Mouse (Mus musculus): Measurements from ENCODE around the gene Sept5. TPM values are rescaled to one million over a fixed set of nuclear protein-coding genes. Genes with fewer than 3 reads are reported as not detected.

Sept5 gene
- polyA plus RNA-seq, 1 experiment from 2014 or later: 68.4 TPM

DNA sequence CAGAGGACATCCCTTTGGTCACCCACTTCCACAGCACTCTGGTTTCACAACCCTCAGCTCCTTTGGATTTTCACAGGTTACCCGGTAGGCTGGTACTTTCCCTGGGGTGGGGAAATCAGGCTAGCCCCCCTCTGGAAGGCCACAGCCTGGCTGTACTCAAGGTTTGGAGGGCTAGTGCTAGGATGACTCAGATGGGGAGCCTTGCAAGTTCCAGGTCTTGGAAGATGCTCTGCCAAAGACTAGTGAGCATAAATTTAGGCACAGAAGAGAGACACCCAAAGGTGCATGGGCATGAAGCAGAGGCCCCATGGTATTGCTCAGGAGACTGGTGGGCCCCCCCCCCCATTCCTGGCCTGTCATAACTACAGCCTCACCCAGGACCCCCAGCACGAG is 810 bp downstream of the Sept5 start:
- 35% methylated on average over 2 of the region's 2 CpGs for WGBS
- no peak; the same call in 1 of the 2 replicates for ATAC-seq (ENCODE audit: low FRiP score)
- H3K36me3 ChIP-seq (replicated peaks): peaks cover 16% of the 10 kb centered on the region
- H3K4me3 ChIP-seq (replicated peaks): peak overlapping the region; percentile 86
- H3K4me1 ChIP-seq: peaks cover 44% of the 10 kb centered on the region
- H3K4me2 ChIP-seq: peak overlapping the region; percentile 86
- peak overlapping the region; percentile 83 for H3K9ac ChIP-seq
- H3K9me3 ChIP-seq: no peaks in the 10 kb centered on the region
- H3K27ac ChIP-seq: 0 out of 2 replicates have a peak overlapping the region, but pooled peaks have one; percentile 73
- peaks cover 46% of the 10 kb centered on the region for H3K27me3 ChIP-seq

DNA sequence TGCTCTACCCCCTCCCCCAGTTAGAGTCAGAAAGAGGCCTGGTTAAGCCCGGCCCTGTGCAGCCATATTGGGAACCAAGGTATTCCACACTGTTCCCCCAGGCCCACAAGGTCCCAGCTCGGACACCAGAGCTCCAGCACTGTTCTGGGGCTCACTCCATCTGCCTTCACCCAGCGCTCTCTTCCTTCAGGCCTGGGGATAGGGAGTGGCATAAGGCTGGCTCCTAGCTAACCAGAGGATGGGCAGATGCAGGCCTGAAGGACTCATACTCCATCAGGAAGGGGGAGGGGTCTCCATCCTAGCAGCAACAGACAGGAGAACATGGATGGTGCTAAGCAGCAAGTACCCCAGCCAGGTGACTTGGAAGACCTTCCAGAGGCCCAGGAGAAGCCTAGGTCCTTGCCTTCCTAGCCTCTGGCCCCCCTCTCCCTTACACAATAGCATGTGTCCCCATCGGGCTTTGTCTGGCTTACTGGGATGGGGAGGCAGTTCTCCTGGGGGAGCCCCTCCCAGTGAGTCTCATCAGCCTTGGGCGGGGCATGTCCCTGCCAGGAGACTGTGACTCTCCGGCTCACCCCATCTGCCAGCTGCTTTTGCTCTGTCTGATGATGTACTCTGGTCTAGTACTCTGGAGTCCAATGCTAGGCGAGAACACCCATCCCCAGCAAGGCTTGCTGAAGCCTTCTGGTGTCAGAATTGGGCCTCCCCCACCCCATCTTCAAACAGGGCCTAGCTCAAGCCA is 1.4 kb downstream of the Sept5 start:
- Histone ChIP-seq H3K36me3 (replicated peaks) (peaks cover 22% of the 10 kb centered on the region), H3K27me3 (peaks cover 51% of the 10 kb centered on the region), H3K4me1 (peaks cover 44% of the 10 kb centered on the region), H3K4me2 (peak overlapping the region; percentile 86), H3K9ac (peak overlapping the region; percentile 83), H3K9me3 (no peaks in the 10 kb centered on the region), H3K27ac (0 out of 2 replicates have a peak overlapping the region, but pooled peaks have one; percentile 25), H3K4me3 (replicated peaks) (peak overlapping the region; percentile 86)
- 63% methylated on average over 7 of the region's 7 CpGs for WGBS
- ATAC-seq (ENCODE audit: low FRiP score): no peak

DNA sequence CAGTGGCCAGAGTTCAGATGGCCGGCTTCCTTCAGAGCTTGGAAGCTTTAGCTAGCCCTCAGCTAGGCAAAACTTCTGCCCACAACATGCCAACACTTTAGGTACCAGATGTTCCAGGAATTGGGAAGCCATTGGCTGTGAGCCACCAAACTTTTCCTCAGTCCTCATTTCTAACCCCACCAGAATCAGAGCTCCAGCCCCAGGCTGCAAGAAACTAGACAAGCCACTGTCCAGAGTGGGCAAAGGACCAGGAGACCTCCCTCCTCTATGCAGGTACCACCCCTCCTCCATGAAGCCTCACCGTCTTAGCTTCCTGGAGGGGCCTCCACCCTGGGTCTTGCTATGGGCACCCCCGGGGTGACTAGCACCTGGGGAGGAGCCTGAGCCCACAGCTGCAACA is 2.6 kb downstream of the Sept5 start:
- ATAC-seq (ENCODE audit: low FRiP score): no peak
- WGBS: 48% methylated on average over 3 of the region's 3 CpGs
- Histone ChIP-seq H3K27ac (no peak overlapping the region), H3K4me2 (peak overlapping the region; percentile 86), H3K4me1 (peaks cover 44% of the 10 kb centered on the region), H3K4me3 (replicated peaks) (peak overlapping the region; percentile 54; the same call in 1 of the 2 replicates), H3K9ac (0 out of 2 replicates have a peak overlapping the region, but pooled peaks have one; percentile 83), H3K9me3 (no peaks in the 10 kb centered on the region), H3K27me3 (peaks cover 61% of the 10 kb centered on the region), H3K36me3 (replicated peaks) (peaks cover 34% of the 10 kb centered on the region)

DNA sequence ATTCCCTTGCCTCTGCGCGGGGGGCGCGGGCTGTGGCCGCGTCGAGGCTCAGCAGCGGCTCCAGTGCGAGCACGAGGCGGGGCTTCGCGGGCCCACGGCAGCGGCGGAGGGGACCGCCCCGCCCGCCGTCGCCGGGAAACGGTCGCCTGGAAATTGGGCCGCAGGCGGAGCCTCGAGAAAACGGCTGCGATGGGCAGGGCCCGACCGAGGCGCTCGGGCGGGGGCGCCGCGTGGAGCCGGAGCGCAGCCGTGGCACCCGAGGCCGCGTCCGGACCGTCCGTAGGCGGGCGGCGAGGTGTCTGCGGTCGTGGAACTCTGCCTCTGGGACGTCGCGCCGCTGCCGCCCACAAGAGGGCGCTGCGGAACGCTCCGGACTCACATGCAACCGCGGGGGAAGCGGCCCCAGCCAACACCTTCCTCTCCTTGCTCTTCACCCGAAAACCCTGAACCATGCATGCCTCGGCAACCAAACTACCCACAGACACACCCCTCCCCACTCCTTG is 3.3 kb downstream of the Sept5 start, which contains the start of gene Gm49601:
Gene Gm49601 (minus strand): TSS at position 52 of the 503 bp plus-strand sequence.
- ATAC-seq (ENCODE audit: low FRiP score): peak; percentile 51
- Histone ChIP-seq H3K9ac (peak within 1 kb of the TSS; percentile 63), H3K4me3 (replicated peaks) (peak within 1 kb of the TSS; percentile 54), H3K27ac (no peak within 1 kb of the TSS), H3K4me1 (peaks cover 49% of the 10 kb centered on the region), H3K27me3 (peaks cover 68% of the 10 kb centered on the region), H3K4me2 (peak within 1 kb of the TSS; percentile 86), H3K9me3 (no peaks in the 10 kb centered on the region), H3K36me3 (replicated peaks) (peaks cover 36% of the 10 kb centered on the region)
- whole genome bisulfite sequencing: under 1% methylated on average over 62 of the region's 65 CpGs

DNA sequence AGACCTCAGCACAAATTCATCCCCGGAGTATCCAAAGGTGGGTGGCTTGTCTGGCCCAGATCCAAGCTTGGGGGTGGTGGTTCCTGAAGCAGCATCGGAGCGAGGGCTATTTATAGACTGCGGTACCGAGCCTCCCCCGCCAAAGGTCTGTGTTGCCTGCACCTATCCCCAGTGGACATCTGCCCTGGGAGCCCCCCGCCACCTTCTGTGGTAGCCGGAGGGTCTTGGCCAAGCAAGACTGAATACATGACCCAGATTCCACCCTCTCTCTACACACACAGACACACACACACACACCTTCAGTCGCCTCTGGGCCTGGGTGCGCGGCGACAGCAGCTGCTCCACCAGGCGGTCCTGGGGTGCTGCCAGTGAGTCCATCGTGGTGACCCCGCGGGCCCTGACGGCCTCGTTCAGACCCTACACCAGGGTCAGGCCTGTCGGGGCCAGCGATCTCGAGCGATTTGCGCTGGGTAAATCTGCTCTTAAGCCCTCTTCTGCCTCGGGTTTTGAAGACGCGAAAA is 3.9 kb downstream of the Sept5 start:
- Histone ChIP-seq H3K4me2 (peak overlapping the region; percentile 86), H3K4me1 (peaks cover 54% of the 10 kb centered on the region), H3K36me3 (replicated peaks) (peaks cover 36% of the 10 kb centered on the region), H3K4me3 (replicated peaks) (peak overlapping the region; percentile 54), H3K27me3 (peaks cover 74% of the 10 kb centered on the region), H3K9me3 (no peaks in the 10 kb centered on the region), H3K9ac (peak overlapping the region; percentile 63), H3K27ac (no peak overlapping the region)
- 12% methylated on average over 26 of the region's 26 CpGs for WGBS
- ATAC-seq (ENCODE audit: low FRiP score): no peak; the same call in 1 of the 2 replicates

DNA sequence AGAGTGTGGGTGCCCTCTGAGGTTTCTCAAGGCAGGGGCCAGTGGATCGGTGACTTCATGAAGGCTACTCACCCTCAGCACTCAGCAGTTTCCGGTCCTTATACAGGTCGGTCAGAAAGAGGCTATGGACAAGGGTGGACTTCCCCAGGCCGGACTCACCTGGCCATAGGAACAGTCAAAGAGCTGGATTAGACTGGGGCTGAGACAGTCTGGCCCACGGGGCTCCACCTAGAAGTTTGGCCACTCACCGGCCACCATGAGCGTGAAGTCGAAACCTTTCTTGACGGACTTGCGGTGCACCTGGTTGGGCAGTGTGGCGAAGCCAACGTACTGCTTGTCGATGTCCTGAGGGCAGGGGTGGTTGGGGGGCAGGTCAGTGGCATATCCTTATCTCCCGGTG is 4.7 kb downstream of the Sept5 start:
- H3K27ac ChIP-seq: no peak overlapping the region
- ATAC-seq (ENCODE audit: low FRiP score): no peak
- H3K27me3 ChIP-seq: peaks cover 81% of the 10 kb centered on the region
- no peaks in the 10 kb centered on the region for H3K9me3 ChIP-seq
- H3K4me2 ChIP-seq: no peak overlapping the region
- WGBS: 36% methylated on average over 14 of the region's 14 CpGs
- H3K36me3 ChIP-seq (replicated peaks): peaks cover 37% of the 10 kb centered on the region
- peak overlapping the region; percentile 10; the same call in 1 of the 2 replicates for H3K4me3 ChIP-seq (replicated peaks)
- no peak overlapping the region for H3K9ac ChIP-seq
- peaks cover 58% of the 10 kb centered on the region for H3K4me1 ChIP-seq

DNA sequence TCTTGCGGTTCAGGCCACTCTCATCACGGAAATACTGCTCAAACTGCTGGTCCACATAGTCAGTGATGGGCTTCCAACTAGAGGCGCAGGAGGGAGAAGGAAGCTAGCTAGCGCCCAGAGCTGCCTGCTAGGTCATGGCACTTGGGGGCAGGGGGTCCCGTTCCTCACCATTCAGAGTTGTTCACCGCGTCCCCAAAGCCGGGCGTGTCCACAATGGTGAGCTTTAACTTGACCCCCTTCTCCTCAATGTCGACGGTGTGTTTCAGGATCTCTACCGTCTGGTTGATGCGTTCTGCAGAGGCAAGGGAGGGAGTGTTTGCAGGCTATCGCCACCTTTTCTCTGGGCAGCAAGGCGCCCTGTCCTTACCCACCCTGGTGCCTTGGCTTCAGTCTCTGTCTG is 5.1 kb downstream of the Sept5 start:
- Histone ChIP-seq H3K27ac (no peak overlapping the region), H3K9ac (no peak overlapping the region), H3K4me3 (replicated peaks) (no peak overlapping the region), H3K27me3 (peaks cover 86% of the 10 kb centered on the region), H3K36me3 (replicated peaks) (peaks cover 40% of the 10 kb centered on the region), H3K4me1 (peaks cover 57% of the 10 kb centered on the region), H3K4me2 (no peak overlapping the region), H3K9me3 (no peaks in the 10 kb centered on the region)
- no peak for ATAC-seq (ENCODE audit: low FRiP score)
- 18% methylated on average over 15 of the region's 15 CpGs for WGBS

DNA sequence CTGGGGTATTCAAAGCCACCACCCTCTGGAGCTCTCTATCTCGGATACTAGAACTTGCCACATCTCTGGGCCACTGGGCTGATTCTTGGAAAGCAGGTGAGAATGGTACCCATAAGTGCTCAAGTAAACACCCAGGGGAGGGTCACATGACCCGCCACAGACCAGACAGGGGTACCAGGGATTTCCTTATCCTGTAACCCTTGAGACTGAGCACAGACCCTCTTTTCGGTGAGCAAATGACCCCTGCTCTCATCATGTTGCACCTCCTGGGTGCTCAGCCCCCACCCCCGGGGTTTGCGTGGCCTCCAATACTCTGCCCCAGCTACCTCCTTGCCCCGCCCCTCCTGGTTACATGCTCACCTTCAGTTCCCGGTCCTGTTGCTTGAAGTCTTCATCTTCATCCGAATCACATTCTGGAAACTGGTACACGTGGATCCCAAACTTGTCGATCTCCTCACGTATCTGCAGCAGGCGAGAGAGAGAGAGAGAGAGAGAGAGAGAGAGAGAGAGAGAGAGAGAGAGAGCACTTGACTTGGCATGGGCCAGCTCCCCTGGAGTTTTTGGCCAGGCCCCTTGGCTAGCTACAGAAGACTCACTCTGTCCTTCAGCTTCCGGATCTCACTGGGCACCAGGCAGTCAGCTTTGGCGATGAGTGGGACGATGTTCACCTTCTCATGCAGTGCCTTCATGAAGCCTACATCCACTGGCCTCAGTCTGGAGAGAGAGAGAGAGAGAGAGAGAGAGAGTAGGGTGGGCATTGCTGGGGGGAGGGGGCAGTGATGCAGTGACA is 5.8 kb downstream of the Sept5 start:
- 30% methylated on average over 15 of the region's 15 CpGs for WGBS
- Histone ChIP-seq H3K9me3 (no peaks in the 10 kb centered on the region), H3K9ac (no peak overlapping the region), H3K27ac (no peak overlapping the region), H3K4me2 (no peak overlapping the region), H3K4me3 (replicated peaks) (no peak overlapping the region), H3K27me3 (peaks cover 93% of the 10 kb centered on the region), H3K36me3 (replicated peaks) (peaks cover 40% of the 10 kb centered on the region), H3K4me1 (peaks cover 53% of the 10 kb centered on the region)
- no peak for ATAC-seq (ENCODE audit: low FRiP score)

DNA sequence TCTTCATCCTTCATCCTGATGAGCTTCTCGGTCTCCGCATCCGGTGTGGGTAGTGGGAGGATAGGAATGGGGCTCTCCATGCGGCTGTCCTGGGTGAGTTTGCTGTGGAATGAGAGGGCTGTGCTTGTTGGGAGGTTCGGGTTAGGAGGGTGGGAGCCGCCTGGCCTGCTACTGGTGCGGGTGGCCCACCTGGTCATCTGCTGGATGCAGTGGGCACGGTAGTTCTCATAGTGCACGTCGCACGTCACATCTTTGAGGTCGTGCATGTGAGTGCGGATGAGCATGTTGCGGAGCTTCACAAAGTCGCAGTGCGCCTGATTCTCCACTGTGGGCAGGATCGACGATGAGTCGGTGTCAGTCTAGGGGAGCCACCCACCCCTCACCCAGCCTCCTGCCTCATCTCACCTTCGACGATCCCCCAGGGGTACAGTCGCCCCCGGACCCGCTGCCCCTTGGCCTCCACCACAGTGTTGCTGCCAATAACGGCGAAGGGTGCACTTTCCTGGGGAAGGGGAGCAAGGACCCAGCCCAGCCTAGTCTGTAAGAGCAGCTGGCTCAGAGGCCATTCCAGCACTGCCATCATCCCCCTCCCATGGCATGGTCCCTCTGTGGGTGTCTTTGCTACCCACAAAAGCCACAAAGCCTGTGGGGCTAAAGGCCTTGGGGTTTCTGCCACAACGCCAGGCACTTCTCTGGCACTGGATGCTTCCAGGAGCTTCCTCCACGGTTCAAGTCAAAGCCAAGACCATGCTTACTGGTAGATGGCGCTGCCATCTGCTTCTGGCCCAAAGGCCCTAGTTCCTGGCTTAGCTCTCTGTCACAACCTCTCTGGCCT is 6.6 kb downstream of the Sept5 start:
- Histone ChIP-seq H3K9ac (no peak overlapping the region), H3K36me3 (replicated peaks) (peaks cover 40% of the 10 kb centered on the region), H3K27me3 (peaks cover 99% of the 10 kb centered on the region), H3K27ac (no peak overlapping the region), H3K9me3 (no peaks in the 10 kb centered on the region), H3K4me2 (no peak overlapping the region), H3K4me1 (peaks cover 45% of the 10 kb centered on the region), H3K4me3 (replicated peaks) (no peak overlapping the region)
- 26% methylated on average over 29 of the region's 29 CpGs for WGBS
- ATAC-seq (ENCODE audit: low FRiP score): no peak

DNA sequence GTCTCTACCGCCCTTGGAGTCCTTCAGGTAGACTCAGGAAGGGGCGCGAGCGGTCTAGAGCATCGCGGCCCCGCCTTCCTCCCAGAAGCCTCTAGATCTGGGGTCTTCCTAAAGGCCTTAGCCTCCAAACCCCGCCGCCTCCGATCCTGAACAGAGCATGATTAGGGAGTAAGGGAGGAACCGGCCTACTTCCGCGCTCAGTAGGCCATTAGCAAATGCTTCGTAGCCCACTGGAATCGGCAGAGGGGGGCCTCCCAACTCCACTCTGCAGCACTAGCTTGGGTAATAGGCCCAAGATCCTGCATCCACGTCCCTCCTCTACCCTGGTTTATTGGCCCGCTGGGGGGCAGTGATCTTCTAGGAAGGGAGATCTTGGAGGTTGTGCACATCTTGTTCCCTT is 7.7 kb downstream of the Sept5 start, which contains the start of gene Gp1bb:
Gene Gp1bb (minus strand): TSS at position 385 of the 400 bp plus-strand sequence.
- no peak within 1 kb of the TSS for H3K27ac ChIP-seq
- no peak for ATAC-seq (ENCODE audit: low FRiP score)
- H3K4me1 ChIP-seq: peaks cover 39% of the 10 kb centered on the region
- peaks cover 40% of the 10 kb centered on the region for H3K36me3 ChIP-seq (replicated peaks)
- H3K9ac ChIP-seq: 0 out of 2 replicates have a peak within 1 kb of the TSS, but pooled peaks have one; percentile 40
- WGBS: 10% methylated on average over 17 of the region's 17 CpGs
- peak within 1 kb of the TSS; percentile 47 for H3K4me3 ChIP-seq (replicated peaks)
- no peaks in the 10 kb centered on the region for H3K9me3 ChIP-seq
- peaks cover 96% of the 10 kb centered on the region for H3K27me3 ChIP-seq
- peak within 1 kb of the TSS; percentile 81 for H3K4me2 ChIP-seq

DNA sequence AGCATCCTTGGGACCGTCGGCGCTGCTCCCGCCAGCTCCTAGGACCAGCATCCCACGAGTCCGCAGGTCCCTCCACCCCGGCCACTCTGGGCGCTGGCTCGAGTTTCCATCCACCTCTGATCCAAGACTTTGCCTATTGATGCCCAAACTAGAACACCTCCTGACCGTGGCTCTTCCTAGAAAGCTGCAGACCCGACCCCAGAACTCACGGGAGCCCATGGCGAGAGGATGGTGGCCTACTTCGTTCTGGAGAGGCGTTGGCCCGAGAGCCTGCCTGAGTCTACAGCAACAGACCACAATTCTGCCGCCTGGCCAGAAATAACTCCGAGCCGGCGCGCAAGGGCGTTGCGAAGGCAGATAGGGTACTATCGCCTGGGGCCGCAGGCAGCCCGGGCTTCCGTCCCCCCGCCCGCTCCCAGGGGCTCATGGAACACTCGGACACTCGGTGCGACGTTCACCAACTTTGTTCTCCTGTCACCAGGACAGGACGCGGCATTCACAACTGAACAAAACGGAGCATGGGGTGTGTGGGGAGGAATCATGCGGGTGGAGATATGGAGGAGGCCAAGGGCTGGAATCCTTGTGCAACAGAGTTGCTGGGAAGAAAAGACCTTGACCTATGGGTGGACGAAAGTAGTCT is 8.3 kb downstream of the Sept5 start:
- H3K36me3 ChIP-seq (replicated peaks): peaks cover 40% of the 10 kb centered on the region
- H3K9ac ChIP-seq: 0 out of 2 replicates have a peak overlapping the region, but pooled peaks have one; percentile 40
- no peak for ATAC-seq (ENCODE audit: low FRiP score)
- peak overlapping the region; percentile 81 for H3K4me2 ChIP-seq
- WGBS: 2% methylated on average over 38 of the region's 38 CpGs
- peak overlapping the region; percentile 47 for H3K4me3 ChIP-seq (replicated peaks)
- H3K27me3 ChIP-seq: peaks cover 96% of the 10 kb centered on the region
- H3K4me1 ChIP-seq: peaks cover 34% of the 10 kb centered on the region
- no peaks in the 10 kb centered on the region for H3K9me3 ChIP-seq
- no peak overlapping the region for H3K27ac ChIP-seq
